Mouse (Mus musculus): ENCODE data around the gene Tmem50a. TPM values are rescaled to one million over a fixed set of nuclear protein-coding genes. Genes with fewer than 3 reads are reported as not detected.

Gene Tmem50a
- polyA plus RNA-seq, 1 experiment, result 115 TPM

GRCm38 (mm10) chr4:134867213-134867612 lies 47.6 kb downstream of the Tmem50a start:
- no peak overlapping the region for H3K27ac ChIP-seq (ENCODE audit: insufficient read depth, low read depth, low read length)
- no peaks in the 10 kb centered on the region for H3K36me3 ChIP-seq (ENCODE audit: control insufficient read depth, insufficient read depth, low read length)
- no peaks in the 10 kb centered on the region for H3K27me3 ChIP-seq (replicated peaks; ENCODE audit: control insufficient read depth, insufficient read depth, low read length)
- no peak overlapping the region for H3K4me3 ChIP-seq (ENCODE audit: insufficient read depth, low read depth, low read length)
- 90% methylated on average over 8 of the region's 8 CpGs for whole genome bisulfite sequencing
- no peak for TF ChIP-seq POLR2A (IDR thresholded peaks at IDR 0.05; ENCODE audit: low read depth, low read length)
- no peak for TF ChIP-seq CTCF (conservative IDR thresholded peaks at IDR 0.05; ENCODE audit: insufficient read depth, insufficient read length, low read depth, low read length)
- no peak for DNase-seq
- no peaks in the 10 kb centered on the region; the same call in 1 of the 2 replicates for H3K4me1 ChIP-seq (ENCODE audit: control insufficient read depth, insufficient read depth, low read length)

DNA sequence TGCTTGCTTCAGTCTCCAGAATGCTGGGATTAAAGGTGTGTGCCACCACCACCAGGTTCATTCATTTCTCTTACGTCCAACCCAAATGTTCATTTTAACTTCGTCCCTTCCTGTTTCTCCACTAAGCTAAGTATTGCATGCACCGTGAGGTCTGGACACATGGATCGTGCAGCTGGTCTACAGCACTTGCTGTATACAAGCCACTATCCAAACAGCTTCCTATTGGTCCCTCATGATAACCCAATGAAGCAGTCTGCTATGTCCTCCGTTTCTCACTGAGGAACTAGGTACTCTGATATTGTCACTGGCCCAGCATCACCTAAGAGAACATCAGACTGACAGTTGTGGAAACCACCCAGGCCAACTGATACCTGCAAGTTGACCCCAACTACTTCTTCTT lies 49.0 kb downstream of the Tmem50a start:
- no peaks in the 10 kb centered on the region for H3K36me3 ChIP-seq (ENCODE audit: control insufficient read depth, insufficient read depth, low read length)
- no peaks in the 10 kb centered on the region; the same call in 1 of the 2 replicates for H3K4me1 ChIP-seq (ENCODE audit: control insufficient read depth, insufficient read depth, low read length)
- TF ChIP-seq CTCF (conservative IDR thresholded peaks at IDR 0.05; ENCODE audit: insufficient read depth, insufficient read length, low read depth, low read length) (no peak), POLR2A (IDR thresholded peaks at IDR 0.05; ENCODE audit: low read depth, low read length) (no peak)
- DNase-seq, result no peak
- H3K4me3 ChIP-seq (ENCODE audit: insufficient read depth, low read depth, low read length), result no peak overlapping the region
- no peaks in the 10 kb centered on the region for H3K27me3 ChIP-seq (replicated peaks; ENCODE audit: control insufficient read depth, insufficient read depth, low read length)
- 89% methylated on average over 5 of the region's 5 CpGs for WGBS
- no peak overlapping the region for H3K27ac ChIP-seq (ENCODE audit: insufficient read depth, low read depth, low read length)

DNA sequence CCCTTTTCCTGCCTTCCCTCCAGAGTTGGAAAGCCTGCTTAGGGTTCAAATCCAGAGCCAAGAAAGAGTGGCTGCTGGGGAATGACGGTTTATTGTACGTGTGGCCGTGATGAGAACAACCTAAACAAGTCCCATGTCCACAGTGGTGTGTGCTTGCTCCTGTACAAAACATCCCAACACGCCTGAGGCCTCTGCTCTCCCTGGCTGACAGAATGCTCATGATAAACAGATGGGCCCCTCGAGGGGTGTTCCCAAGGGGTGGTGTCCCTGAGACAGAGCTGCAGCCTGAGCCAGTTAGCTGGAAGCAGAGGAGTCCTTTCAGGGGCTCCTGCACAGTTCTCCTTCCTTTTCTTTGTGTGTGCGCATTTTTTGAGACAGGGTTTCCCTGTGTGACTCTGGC lies 49.5 kb downstream of the Tmem50a start:
- no peaks in the 10 kb centered on the region; the same call in 1 of the 2 replicates for H3K4me1 ChIP-seq (ENCODE audit: control insufficient read depth, insufficient read depth, low read length)

GRCm38 (mm10) chr4:134863937-134864729 lies 50.7 kb downstream of the Tmem50a start, which contains the start of gene Rhd:
Gene Rhd (plus strand): TSS chr4:134864536.
- DNase-seq, result no peak
- H3K4me1 ChIP-seq (ENCODE audit: control insufficient read depth, insufficient read depth, low read length), result no peaks in the 10 kb centered on the region; the same call in 1 of the 2 replicates
- no peak for TF ChIP-seq POLR2A (IDR thresholded peaks at IDR 0.05; ENCODE audit: low read depth, low read length)
- TF ChIP-seq CTCF (conservative IDR thresholded peaks at IDR 0.05; ENCODE audit: insufficient read depth, insufficient read length, low read depth, low read length), result no peak
- no peak within 1 kb of the TSS for H3K4me3 ChIP-seq (ENCODE audit: insufficient read depth, low read depth, low read length)
- no peaks in the 10 kb centered on the region for H3K27me3 ChIP-seq (replicated peaks; ENCODE audit: control insufficient read depth, insufficient read depth, low read length)
- no peaks in the 10 kb centered on the region for H3K36me3 ChIP-seq (ENCODE audit: control insufficient read depth, insufficient read depth, low read length)
- H3K27ac ChIP-seq (ENCODE audit: insufficient read depth, low read depth, low read length), result no peak within 1 kb of the TSS
- WGBS, result 86% methylated on average over 14 of the region's 14 CpGs

More for the DNA sequence above, 49.5 kb downstream of the Tmem50a start:
- WGBS, result 81% methylated on average over 6 of the region's 6 CpGs
- no peak overlapping the region for H3K4me3 ChIP-seq (ENCODE audit: insufficient read depth, low read depth, low read length)
- no peaks in the 10 kb centered on the region for H3K27me3 ChIP-seq (replicated peaks; ENCODE audit: control insufficient read depth, insufficient read depth, low read length)
- TF ChIP-seq CTCF (conservative IDR thresholded peaks at IDR 0.05; ENCODE audit: insufficient read depth, insufficient read length, low read depth, low read length) (no peak), POLR2A (IDR thresholded peaks at IDR 0.05; ENCODE audit: low read depth, low read length) (no peak)
- no peaks in the 10 kb centered on the region for H3K36me3 ChIP-seq (ENCODE audit: control insufficient read depth, insufficient read depth, low read length)
- H3K27ac ChIP-seq (ENCODE audit: insufficient read depth, low read depth, low read length), result no peak overlapping the region
- DNase-seq, result no peak

DNA sequence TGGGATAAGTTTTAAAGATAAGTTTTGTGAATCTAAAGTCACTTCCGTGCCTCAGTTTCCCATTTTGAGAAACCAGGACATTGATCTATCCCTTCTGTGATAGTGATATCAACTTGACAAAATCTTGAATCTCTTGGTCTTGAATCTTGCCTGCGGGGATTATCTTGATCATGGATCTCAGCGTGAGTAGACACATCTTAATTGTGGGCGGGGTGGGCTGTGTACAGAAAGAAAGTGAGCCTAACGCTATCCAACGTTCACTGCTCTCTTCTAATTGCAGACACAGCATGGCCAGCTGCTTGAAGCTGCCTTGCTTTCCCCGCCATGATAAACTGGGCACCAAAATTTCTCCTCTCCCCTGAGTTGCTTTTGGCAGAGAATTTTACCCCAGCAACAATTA lies 51.8 kb downstream of the Tmem50a start:
- Histone ChIP-seq H3K27ac (ENCODE audit: insufficient read depth, low read depth, low read length) (no peak overlapping the region), H3K36me3 (ENCODE audit: control insufficient read depth, insufficient read depth, low read length) (no peaks in the 10 kb centered on the region), H3K4me3 (ENCODE audit: insufficient read depth, low read depth, low read length) (no peak overlapping the region), H3K4me1 (ENCODE audit: control insufficient read depth, insufficient read depth, low read length) (no peaks in the 10 kb centered on the region; the same call in 1 of the 2 replicates), H3K27me3 (replicated peaks; ENCODE audit: control insufficient read depth, insufficient read depth, low read length) (no peaks in the 10 kb centered on the region)
- no peak for TF ChIP-seq POLR2A (IDR thresholded peaks at IDR 0.05; ENCODE audit: low read depth, low read length)
- TF ChIP-seq CTCF (conservative IDR thresholded peaks at IDR 0.05; ENCODE audit: insufficient read depth, insufficient read length, low read depth, low read length), result no peak
- WGBS, result 92% methylated on average over 7 of the region's 7 CpGs
- DNase-seq, result no peak

DNA sequence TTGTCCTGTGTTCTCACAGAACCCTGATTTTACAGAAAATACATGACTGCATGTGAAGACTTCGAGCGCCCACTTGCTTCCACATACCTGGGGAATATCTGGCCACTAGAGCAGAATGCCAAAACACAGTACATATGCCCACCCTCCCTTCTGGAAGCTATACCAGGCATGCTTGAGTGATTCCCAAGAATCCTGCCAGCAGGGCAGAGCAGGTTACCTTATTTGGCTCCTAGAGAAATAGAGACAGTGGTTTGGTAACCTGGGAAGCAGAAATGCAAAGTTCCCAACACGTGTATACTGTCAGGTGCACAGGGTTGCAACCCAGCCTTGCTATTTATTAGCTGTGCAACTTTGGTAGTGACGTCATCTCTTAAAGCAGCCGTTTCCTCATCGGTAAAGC lies 52.9 kb downstream of the Tmem50a start:
- WGBS, result 35% methylated on average over 6 of the region's 6 CpGs
- no peaks in the 10 kb centered on the region for H3K36me3 ChIP-seq (ENCODE audit: control insufficient read depth, insufficient read depth, low read length)
- TF ChIP-seq POLR2A (IDR thresholded peaks at IDR 0.05; ENCODE audit: low read depth, low read length), result no peak
- no peak for TF ChIP-seq CTCF (conservative IDR thresholded peaks at IDR 0.05; ENCODE audit: insufficient read depth, insufficient read length, low read depth, low read length)

DNA sequence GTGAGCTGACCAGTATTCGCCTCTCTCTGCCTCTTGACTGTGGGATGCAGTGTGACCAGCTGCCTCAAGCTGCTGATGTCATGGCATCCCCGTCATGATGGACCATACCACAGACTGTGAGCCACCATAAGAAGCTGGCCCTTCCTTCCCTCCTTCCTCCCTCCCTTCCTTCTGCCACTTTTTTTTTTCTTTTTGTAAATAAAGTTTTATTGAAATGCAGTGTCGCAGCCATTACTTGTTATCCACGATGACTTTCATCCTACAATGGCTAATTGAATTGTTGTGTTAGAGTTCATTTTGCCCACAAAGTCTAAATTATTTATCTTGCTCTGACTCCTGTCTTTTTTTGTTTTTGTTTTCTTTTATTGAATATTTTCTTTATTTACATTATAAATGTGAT lies 56.3 kb downstream of the Tmem50a start:
- DNase-seq, result no peak
- 90% methylated on average over 4 of the region's 4 CpGs for WGBS
- no peak overlapping the region for H3K27ac ChIP-seq (ENCODE audit: insufficient read depth, low read depth, low read length)
- no peak for TF ChIP-seq POLR2A (IDR thresholded peaks at IDR 0.05; ENCODE audit: low read depth, low read length)
- no peak for TF ChIP-seq CTCF (conservative IDR thresholded peaks at IDR 0.05; ENCODE audit: insufficient read depth, insufficient read length, low read depth, low read length)
- no peaks in the 10 kb centered on the region; the same call in 1 of the 2 replicates for H3K4me1 ChIP-seq (ENCODE audit: control insufficient read depth, insufficient read depth, low read length)
- H3K27me3 ChIP-seq (replicated peaks; ENCODE audit: control insufficient read depth, insufficient read depth, low read length), result no peaks in the 10 kb centered on the region
- H3K36me3 ChIP-seq (ENCODE audit: control insufficient read depth, insufficient read depth, low read length), result no peaks in the 10 kb centered on the region
- H3K4me3 ChIP-seq (ENCODE audit: insufficient read depth, low read depth, low read length), result no peak overlapping the region

More for the DNA sequence above, 52.9 kb downstream of the Tmem50a start:
- no peaks in the 10 kb centered on the region for H3K27me3 ChIP-seq (replicated peaks; ENCODE audit: control insufficient read depth, insufficient read depth, low read length)
- H3K4me3 ChIP-seq (ENCODE audit: insufficient read depth, low read depth, low read length), result no peak overlapping the region
- peak; percentile 48 for DNase-seq
- no peak overlapping the region for H3K27ac ChIP-seq (ENCODE audit: insufficient read depth, low read depth, low read length)
- H3K4me1 ChIP-seq (ENCODE audit: control insufficient read depth, insufficient read depth, low read length), result no peaks in the 10 kb centered on the region; the same call in 1 of the 2 replicates
